Mouse (Mus musculus) brain, embryonic 18.5 days (tissue): Measurements from ENCODE around the gene Tnfsf12.
"Not testable (repeated sequence)": the region's sequence is repeated elsewhere in the genome, so short reads cannot be mapped to it uniquely, and the experiment has no call there.

Experiments used
- DNase-seq: peaks from one replicate; pipeline ENCODE4 v3.0.0-alpha.2; 2012; ENCODE audit warnings: low read depth, low spot score

Gene Tnfsf12

DNA sequence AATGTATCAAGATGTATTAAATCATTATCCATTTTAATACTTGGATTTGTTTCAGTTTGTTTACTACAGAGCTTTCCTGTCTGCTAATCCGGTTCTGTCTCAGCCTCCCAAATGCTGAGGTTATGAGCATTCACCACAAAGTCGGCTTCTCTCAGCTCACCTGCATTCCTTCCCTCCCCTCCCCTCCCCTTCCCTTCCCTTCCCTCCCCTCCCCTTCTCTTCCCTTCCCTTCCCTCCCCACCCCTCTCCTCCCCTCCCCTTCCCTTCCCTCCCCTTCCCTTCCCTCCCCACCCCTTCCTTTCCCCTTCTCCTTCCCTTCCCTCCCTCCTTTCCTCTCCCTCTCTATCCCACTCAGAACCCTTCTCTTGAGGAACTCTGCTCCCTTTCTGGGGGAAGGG lies 9.0 kb upstream of the Tnfsf12 start:
- no peak for DNase-seq

GRCm38 (mm10) chr11:69703814-69704612 lies 8.4 kb upstream of the Tnfsf12 start:
- no peak for DNase-seq

DNA sequence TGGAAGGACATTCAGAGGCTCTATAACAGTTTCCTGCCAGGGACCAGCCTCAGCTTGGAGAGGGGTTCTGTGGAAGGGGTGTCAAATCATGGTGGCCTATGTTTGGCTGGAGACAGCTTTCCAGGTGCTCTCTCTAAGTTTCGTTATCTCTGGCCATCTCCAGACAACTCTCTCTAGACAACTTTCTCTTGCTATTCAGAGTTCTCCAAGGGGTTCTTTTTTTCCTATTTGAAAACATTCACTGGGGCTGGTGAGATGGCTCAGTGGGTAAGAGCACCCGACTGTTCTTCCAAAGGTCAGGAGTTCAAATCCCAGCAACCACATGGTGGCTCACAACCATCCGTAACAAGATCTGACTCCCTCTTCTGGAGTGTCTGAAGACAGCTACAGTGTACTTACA lies 7.7 kb upstream of the Tnfsf12 start:
- not testable (repeated sequence) for DNase-seq

DNA sequence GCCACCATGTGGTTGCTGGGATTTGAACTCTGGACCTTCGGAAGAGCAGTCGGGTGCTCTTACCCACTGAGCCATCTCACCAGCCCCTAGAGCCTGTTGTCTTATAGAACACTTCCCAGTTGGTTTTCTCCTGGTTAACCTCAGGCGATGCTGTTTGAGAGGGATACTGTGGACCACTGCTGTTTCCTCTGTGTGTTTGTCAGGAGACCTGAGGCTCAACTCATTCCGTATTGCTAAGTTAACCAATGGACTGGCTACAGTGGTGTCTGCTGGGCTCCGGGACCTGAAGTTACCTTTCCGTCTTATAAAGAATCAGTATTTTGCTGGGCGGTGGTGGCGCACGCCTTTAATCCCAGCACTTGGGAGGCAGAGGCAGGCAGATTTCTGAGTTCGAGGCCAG lies 7.2 kb upstream of the Tnfsf12 start:
- not testable (repeated sequence) for DNase-seq

DNA sequence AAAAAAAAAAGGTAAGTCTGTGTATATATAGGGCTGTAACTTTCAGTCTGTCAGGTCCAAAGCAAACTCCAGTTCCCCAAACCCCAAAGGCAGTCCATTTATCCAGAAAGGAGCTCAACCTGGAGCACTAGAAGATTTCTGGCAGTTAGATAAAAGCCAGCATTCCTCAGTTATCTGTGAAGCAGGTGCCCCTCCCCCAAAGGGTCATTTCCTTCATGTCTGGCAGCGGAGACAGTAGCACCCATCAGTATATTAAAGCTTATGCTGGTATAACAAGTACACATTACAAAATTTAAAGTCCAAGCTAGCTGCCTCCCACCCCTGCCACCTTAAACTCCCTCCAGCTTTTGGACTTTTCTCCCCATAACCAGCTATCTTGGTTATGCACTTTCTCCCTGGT lies 3.9 kb upstream of the Tnfsf12 start:
- DNase-seq, result no peak

DNA sequence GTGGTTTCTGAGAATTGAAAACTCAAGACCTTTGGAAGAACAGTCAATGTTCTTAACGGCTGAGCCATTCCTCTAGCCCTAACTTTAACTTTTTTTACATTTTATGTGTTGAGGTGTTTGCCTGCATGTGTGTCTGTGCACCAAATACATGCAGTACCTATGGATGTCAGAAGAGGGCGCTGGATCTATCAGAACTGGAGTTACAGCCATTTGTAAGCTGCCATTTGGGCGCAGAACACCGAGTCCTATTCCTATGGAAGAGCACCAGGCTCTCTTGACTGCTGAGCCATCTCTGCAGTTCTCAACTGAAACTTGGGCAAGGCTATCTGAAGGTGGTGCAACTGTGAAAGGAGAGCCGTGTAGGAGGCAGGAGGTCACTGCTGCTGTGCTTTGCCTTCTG lies 2.9 kb upstream of the Tnfsf12 start:
- no peak for DNase-seq

DNA sequence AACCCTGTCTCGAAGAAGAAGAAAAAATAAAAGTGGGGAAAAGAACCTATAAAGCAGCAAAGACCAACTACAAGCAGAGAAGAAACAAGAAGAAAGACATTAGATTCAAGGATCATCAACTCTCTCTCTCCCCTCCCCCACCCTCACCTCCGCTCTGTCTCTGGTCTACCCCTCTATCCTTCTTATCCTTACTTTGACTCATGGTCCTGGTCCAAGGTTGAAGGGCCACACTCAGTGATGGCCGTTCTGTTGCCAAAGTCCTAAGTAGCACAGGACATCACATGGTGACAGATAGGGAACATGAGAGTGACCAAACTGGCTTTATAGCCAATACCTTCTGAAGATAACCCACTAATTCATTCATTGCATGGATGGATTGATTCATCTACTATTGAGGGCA lies 1.7 kb upstream of the Tnfsf12 start:
- DNase-seq, result no peak

GRCm38 (mm10) chr11:69695046-69695360 lies 646 bp downstream of the Tnfsf12 start:
- no peak for DNase-seq

- no peak for DNase-seq
Observed at GRCm38 (mm10) chr11:69693421-69693965, 2.2 kb downstream of the Tnfsf12 start.

DNA sequence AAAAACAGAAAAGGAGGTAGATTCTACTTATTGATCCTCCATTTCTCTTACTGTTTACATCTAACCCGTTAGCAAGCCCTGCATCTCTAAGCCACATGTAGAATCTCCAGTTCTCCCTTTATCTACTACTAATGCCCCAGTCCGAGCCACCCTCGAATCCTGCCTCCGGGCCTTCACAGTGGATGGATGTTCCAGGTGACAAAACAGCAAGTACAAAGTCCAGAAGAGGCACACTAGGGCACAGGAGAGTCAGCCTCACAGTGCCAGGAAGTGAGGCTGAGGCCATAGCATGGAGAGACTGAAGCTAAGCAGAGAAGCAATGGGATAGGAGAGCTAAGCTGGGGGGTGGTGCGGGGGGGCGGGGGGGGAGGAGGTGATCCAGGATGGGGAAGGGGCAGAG lies 2.8 kb downstream of the Tnfsf12 start:
- DNase-seq, result no peak

DNA sequence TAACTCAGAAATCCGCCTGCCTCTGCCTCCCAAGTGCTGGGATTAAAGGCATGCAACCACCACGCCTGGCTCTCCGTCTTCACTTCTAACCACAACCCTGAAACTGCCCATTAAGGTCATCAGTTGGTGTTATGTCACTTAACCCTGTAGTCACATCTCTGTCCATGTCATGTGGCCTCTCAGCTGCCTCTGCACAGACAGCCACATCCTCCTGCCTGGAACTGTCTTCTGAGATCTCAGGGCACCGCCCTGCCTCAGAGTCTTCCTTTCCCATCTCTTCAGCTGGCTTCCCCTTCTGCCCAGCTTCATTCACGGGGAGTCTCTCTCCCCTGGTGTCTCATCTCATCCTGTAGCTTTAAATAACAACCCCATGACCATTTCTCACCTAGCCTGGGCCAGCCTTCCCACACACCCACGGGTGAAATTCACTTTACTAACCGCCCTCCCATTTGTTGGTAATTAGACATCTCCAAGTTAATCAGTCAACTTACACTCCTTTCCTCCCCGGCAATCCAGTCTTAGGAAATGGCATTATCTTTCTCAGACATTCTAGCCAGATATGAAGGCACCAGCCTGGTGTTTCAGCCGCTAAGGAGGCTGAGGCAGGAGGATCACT lies 3.3 kb downstream of the Tnfsf12 start:
- no peak for DNase-seq

DNA sequence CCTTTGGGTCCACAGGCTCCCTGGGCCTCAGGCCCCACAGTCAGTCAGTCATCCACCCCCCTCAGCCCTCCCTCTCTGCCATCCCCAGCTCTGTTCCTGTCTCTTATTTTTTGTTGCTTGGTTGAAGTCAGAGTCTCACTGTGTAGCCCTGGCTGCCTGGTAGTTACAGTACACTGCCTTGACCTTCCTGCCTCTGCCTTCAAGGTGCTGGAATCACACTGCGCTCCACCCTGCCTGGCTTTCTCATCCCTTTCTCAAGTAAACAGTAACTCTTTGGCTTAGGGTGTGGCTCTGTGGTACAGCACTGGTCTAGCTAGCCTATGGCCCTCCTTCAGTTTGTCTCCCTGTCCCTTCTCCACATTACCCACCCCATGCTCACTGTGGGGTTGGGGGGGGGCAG lies 5.8 kb downstream of the Tnfsf12 start:
- DNase-seq, result no peak

GRCm38 (mm10) chr11:69687061-69687460 lies 8.6 kb downstream of the Tnfsf12 start:
- no peak for DNase-seq

DNA sequence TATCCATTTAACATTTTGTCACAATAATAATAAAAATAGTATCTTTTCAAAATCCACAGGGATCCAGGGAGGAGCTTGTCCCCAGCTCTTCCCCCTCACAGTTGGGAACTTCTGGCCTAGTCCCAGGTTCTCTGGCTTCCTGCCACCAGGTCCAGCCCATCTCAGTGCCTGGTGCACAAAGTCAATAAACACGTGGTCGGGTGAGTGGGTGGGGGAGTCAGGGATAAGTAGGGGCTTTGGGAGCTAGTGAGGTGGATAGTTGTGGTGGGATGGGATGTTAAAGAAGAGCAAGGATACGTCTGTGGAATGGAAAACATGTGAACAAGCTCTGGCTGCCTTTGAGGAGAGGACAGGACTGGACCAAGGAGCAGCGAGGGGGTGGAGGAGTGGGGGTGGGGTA lies 9.3 kb downstream of the Tnfsf12 start:
- DNase-seq, result no peak

DNA sequence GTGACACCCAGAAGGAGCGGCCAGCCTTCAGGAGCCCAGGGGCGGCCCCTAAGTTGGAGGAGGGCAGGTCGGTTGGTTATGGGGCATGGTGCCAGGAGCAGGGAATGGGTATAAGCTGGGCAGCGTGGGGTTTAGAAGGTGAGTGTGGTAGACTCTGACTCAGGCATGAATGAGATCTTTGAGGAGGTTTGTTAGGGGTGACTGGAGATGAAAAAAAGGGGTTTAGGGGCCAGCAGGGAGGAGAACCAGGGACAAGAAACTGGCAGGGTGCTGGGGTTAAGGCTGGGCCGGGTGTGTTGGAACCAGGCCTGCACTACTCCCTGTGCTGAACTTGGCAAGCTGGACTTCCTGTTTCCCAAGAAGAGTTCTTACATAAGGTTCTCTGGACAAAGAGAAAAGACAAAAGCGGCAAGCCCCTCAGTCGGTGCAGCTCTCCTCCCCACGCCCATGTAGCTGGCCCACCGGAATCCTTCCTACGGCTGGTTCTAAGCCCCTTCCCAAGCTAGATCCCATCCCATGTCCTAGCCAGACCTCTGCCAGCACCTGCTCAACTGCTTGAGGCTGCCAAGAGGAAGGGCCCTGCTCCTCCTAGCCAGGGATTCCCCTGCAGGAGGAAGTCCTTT lies 10.0 kb downstream of the Tnfsf12 start, which contains the start of gene Tnfsf13:
TSS of gene Tnfsf13 (minus strand) at position 259 of the 623 bp plus-strand sequence.
- DNase-seq, result no peak

GRCm38 (mm10) chr11:69684936-69685335 lies 10.7 kb downstream of the Tnfsf12 start:
- DNase-seq, result no peak

DNA sequence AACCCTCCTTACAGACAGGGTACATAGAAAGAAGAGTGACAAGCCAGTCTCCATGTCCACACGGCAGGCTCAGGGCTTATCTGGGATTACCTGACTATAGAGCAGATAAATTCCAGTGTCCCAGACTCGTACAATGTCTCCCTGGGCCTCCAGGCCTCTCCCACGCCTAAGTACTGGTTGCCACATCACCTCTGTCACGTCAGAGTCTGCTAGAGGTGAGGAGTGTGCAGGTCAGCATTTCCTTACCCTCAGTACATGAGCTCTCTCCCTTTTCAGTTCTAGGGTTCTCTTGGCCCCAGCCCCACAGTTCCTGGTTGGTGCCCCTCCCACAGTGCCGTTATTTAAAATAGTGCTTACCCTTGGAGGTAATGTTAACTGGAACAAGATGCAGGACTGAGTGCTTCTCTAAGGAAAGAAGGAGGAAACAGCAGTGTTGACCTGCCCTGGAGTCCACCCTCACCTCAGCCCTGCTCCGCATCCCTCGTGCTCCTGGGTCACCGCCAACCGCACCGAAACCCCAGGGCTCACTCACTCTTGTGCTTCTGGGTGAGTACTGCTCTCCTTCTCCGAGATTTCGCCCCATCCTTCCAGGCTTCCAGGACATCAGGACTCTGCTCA lies 11.4 kb downstream of the Tnfsf12 start:
- no peak for DNase-seq

- no peak for DNase-seq
Observed at GRCm38 (mm10) chr11:69683576-69683975, 12.1 kb downstream of the Tnfsf12 start.

DNA sequence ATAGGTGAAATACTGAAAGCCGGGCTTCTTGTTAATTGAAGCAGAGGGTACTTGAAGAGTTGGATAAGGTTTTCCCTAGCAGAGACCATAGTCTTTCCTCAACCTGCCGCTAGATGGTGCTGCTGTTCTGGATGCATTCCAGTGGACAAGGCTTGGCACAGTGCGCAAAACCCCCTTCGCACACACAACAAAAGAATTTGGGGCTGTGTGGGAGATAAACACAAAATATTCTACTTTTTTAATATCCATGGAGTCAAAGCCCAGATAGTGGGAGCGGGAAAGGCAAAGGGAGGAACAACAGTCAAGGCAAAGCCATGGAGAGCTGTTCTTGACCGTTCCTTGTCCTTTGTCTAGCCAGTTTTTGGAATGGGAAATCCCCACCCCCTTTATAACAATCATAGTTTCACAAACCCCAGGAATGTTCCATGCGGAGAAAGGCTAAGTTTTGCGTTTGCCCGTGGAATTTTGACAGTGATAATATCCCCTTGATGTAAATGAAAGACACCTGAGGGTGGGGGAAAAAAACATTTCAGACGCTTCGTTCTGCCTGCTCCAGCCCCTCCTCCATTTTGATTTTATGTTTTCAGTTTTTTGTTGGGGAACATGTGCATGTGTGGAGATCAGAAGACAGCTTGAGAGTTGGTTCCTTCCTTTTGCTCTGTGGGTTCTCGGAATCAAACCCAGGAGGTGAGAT lies 12.7 kb downstream of the Tnfsf12 start:
- DNase-seq, result peak; percentile 77

GRCm38 (mm10) chr11:69682209-69682839 lies 13.3 kb downstream of the Tnfsf12 start:
- no peak for DNase-seq
